Mouse (Mus musculus): ENCODE measurements around the gene Gdf15. TPM values are rescaled to one million over a fixed set of nuclear protein-coding genes. Genes with fewer than 3 reads are reported as not detected.

Gdf15 gene
- polyA plus RNA-seq, 1 experiment from 2014 or later, result 4.3 TPM

GRCm38 (mm10) chr8:70583476-70584387 is 48.5 kb downstream of the Gdf15 start:
- H3K27ac ChIP-seq (replicated peaks), result no peak overlapping the region
- H3K4me3 ChIP-seq (replicated peaks), result no peak overlapping the region
- no peaks in the 10 kb centered on the region for H3K4me1 ChIP-seq (replicated peaks)
- no peak overlapping the region for H3K4me2 ChIP-seq
- no peaks in the 10 kb centered on the region for H3K9me3 ChIP-seq (replicated peaks)
- 82% methylated on average over 18 of the region's 18 CpGs for WGBS (ENCODE audit: insufficient replicate concordance)
- no peak for ATAC-seq (ENCODE audit: insufficient read depth)
- H3K27me3 ChIP-seq, result no peaks in the 10 kb centered on the region
- H3K9ac ChIP-seq, result no peak overlapping the region
- H3K36me3 ChIP-seq (replicated peaks), result peaks cover 91% of the 10 kb centered on the region

Other genes with a start within 250 kb of the Gdf15 start
- gene Crtc1, start 192.9 kb downstream of the Gdf15 start, polyA plus RNA-seq (2015; fragmentation: Nextera tagmentation; extraction: Ambion mirVana), result 4.2 and 4.3 TPM in 2 replicates
- 6.4 and 6.7 TPM in 2 replicates for gene Klhl26, start 155.5 kb downstream of the Gdf15 start, polyA plus RNA-seq (2015; fragmentation: Nextera tagmentation; extraction: Ambion mirVana)
- not detected in 2 replicates for gene Tmem59l, start 145.1 kb downstream of the Gdf15 start, polyA plus RNA-seq (2015; fragmentation: Nextera tagmentation; extraction: Ambion mirVana)
- 0.97 and 1.7 TPM in 2 replicates for gene Crlf1, start 139.3 kb downstream of the Gdf15 start, polyA plus RNA-seq (2015; fragmentation: Nextera tagmentation; extraction: Ambion mirVana)
- 58.0 and 60.5 TPM in 2 replicates for gene Rex1bd, start 125.7 kb downstream of the Gdf15 start, polyA plus RNA-seq (2015; fragmentation: Nextera tagmentation; extraction: Ambion mirVana)
- gene Uba52, start 121.7 kb downstream of the Gdf15 start, polyA plus RNA-seq (2015; fragmentation: Nextera tagmentation; extraction: Ambion mirVana), result 466 and 562 TPM in 2 replicates
- 163 and 186 TPM in 2 replicates for gene Fkbp8, start 104.7 kb downstream of the Gdf15 start, polyA plus RNA-seq (2015; fragmentation: Nextera tagmentation; extraction: Ambion mirVana)
- gene Kxd1, start 104.5 kb downstream of the Gdf15 start, polyA plus RNA-seq (2015; fragmentation: Nextera tagmentation; extraction: Ambion mirVana), result 28.9 and 30.2 TPM in 2 replicates
- gene Ell, start 93.0 kb downstream of the Gdf15 start, polyA plus RNA-seq (2015; fragmentation: Nextera tagmentation; extraction: Ambion mirVana), result 11.8 and 14.2 TPM in 2 replicates
- gene Isyna1, start 38.1 kb downstream of the Gdf15 start, polyA plus RNA-seq (2015; fragmentation: Nextera tagmentation; extraction: Ambion mirVana), result 43.2 and 44.7 TPM in 2 replicates
- 37.8 and 47.7 TPM in 2 replicates for gene Ssbp4, start 23.6 kb downstream of the Gdf15 start, polyA plus RNA-seq (2015; fragmentation: Nextera tagmentation; extraction: Ambion mirVana)
- 7.2 and 7.4 TPM in 2 replicates for gene Lrrc25, start 16.3 kb downstream of the Gdf15 start, polyA plus RNA-seq (2015; fragmentation: Nextera tagmentation; extraction: Ambion mirVana)
- 21.7 and 22.3 TPM in 2 replicates for gene Pgpep1, start 27.9 kb upstream of the Gdf15 start, polyA plus RNA-seq (2015; fragmentation: Nextera tagmentation; extraction: Ambion mirVana)
- gene Lsm4, start 40.8 kb upstream of the Gdf15 start, polyA plus RNA-seq (2015; fragmentation: Nextera tagmentation; extraction: Ambion mirVana), result 148 and 155 TPM in 2 replicates
- 23.7 and 26.1 TPM in 2 replicates for gene Jund, start 66.5 kb upstream of the Gdf15 start, polyA plus RNA-seq (2015; fragmentation: Nextera tagmentation; extraction: Ambion mirVana)
- gene Iqcn, start 71.0 kb upstream of the Gdf15 start, polyA plus RNA-seq (2015; fragmentation: Nextera tagmentation; extraction: Ambion mirVana), result 0.01 and 0.02 TPM in 2 replicates
- gene Gm3336, start 86.1 kb upstream of the Gdf15 start, polyA plus RNA-seq (2015; fragmentation: Nextera tagmentation; extraction: Ambion mirVana), result 0.13 and 0.35 TPM in 2 replicates
- gene Pde4c, start 91.3 kb upstream of the Gdf15 start, polyA plus RNA-seq (2015; fragmentation: Nextera tagmentation; extraction: Ambion mirVana), result 1.4 and 1.9 TPM in 2 replicates
- gene Rab3a, start 122.2 kb upstream of the Gdf15 start, polyA plus RNA-seq (2015; fragmentation: Nextera tagmentation; extraction: Ambion mirVana), result 2.7 and 3.5 TPM in 2 replicates
- 34.7 and 37.8 TPM in 2 replicates for gene Mpv17l2, start 128.5 kb upstream of the Gdf15 start, polyA plus RNA-seq (2015; fragmentation: Nextera tagmentation; extraction: Ambion mirVana)
- gene Pik3r2, start 144.3 kb upstream of the Gdf15 start, polyA plus RNA-seq (2015; fragmentation: Nextera tagmentation; extraction: Ambion mirVana), result 14.7 and 16.5 TPM in 2 replicates
- gene Mast3, start 172.6 kb upstream of the Gdf15 start, polyA plus RNA-seq (2015; fragmentation: Nextera tagmentation; extraction: Ambion mirVana), result 6.7 and 8.2 TPM in 2 replicates
- 0.22 TPM in 2 replicates for gene Il12rb1, start 176.0 kb upstream of the Gdf15 start, polyA plus RNA-seq (2015; fragmentation: Nextera tagmentation; extraction: Ambion mirVana)
- 12.6 and 15.2 TPM in 2 replicates for gene Arrdc2, start 207.3 kb upstream of the Gdf15 start, polyA plus RNA-seq (2015; fragmentation: Nextera tagmentation; extraction: Ambion mirVana)
- gene Kcnn1, start 230.8 kb upstream of the Gdf15 start, polyA plus RNA-seq (2015; fragmentation: Nextera tagmentation; extraction: Ambion mirVana), result 0.25 and 0.38 TPM in 2 replicates
- 48.1 and 51.2 TPM in 2 replicates for gene Ccdc124, start 241.5 kb upstream of the Gdf15 start, polyA plus RNA-seq (2015; fragmentation: Nextera tagmentation; extraction: Ambion mirVana)